Mouse (Mus musculus): ENCODE data around the gene Kcnq1.

DNA sequence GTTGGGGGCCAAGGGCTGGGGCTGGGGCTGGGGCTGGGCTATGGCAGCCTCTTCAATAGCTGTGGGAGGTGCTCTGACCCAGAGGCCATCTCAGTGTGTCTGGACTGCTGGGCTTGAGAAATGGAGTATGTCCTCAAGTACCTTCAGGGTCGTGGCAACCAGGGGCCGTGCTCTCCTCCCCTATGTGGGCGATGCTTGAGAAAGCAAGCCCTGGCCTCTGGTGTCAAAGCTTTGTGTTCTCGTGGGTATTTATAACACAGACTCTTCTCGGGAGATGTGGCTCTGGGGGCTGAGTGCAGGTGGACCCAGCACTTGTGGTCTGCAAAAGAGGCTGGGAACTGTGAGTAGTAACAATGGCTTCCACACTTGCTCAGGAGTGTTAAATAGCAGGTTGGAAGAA is 53.9 kb downstream of the Kcnq1 start:
- TF ChIP-seq CTCF (IDR thresholded peaks at IDR 0.05; ENCODE audit: extremely low read depth, insufficient read depth, low read length) (no peak), POLR2A (IDR thresholded peaks at IDR 0.05; ENCODE audit: extremely low read depth, insufficient read depth, low read length) (no peak)
